Mouse (Mus musculus): Measurements from ENCODE around the gene Sept12.

Sept12 gene

GRCm38 (mm10) chr16:4997553-4997952 is at the start of gene Sept12:
Gene Sept12, minus strand, starts transcription at chr16:4997852.
- DNase-seq (ENCODE audit: low spot score in 2 of 2): no peak

- no peak for DNase-seq (ENCODE audit: low spot score in 2 of 2)
Measured at GRCm38 (mm10) chr16:5045322-5045721, 47.7 kb upstream of the Sept12 start.

- DNase-seq (ENCODE audit: low spot score in 2 of 2): no peak
Measured at GRCm38 (mm10) chr16:5036649-5037234, 39.1 kb upstream of the Sept12 start.

- DNase-seq (ENCODE audit: low spot score in 2 of 2): no peak
Measured at GRCm38 (mm10) chr16:5035591-5035990, 37.9 kb upstream of the Sept12 start.

- DNase-seq (ENCODE audit: low spot score in 2 of 2): no peak
Measured at GRCm38 (mm10) chr16:5029847-5030246, 32.2 kb upstream of the Sept12 start.

GRCm38 (mm10) chr16:5024021-5024420 is 26.4 kb upstream of the Sept12 start:
- DNase-seq (ENCODE audit: low spot score in 2 of 2): no peak

- no peak for DNase-seq (ENCODE audit: low spot score in 2 of 2)
Measured at GRCm38 (mm10) chr16:5014578-5014977, 16.9 kb upstream of the Sept12 start.

GRCm38 (mm10) chr16:5013054-5013838 is 15.6 kb upstream of the Sept12 start, which contains the start of gene Rogdi:
Gene Rogdi, minus strand, starts transcription at chr16:5013553.
- DNase-seq (ENCODE audit: low spot score in 2 of 2): peak; percentile 98 to 99

GRCm38 (mm10) chr16:5012036-5013005 is 14.7 kb upstream of the Sept12 start:
- peak in 1 of 2 experiments; percentile 28 for DNase-seq (ENCODE audit: low spot score in 2 of 2)

GRCm38 (mm10) chr16:5011285-5011684 is 13.6 kb upstream of the Sept12 start:
- no peak for DNase-seq (ENCODE audit: low spot score in 2 of 2)

GRCm38 (mm10) chr16:5010371-5010935 is 12.8 kb upstream of the Sept12 start:
- DNase-seq (ENCODE audit: low spot score in 2 of 2): no peak

- no peak for DNase-seq (ENCODE audit: low spot score in 2 of 2)
Measured at GRCm38 (mm10) chr16:5008076-5008475, 10.4 kb upstream of the Sept12 start.

GRCm38 (mm10) chr16:5007492-5007891 is 9.8 kb upstream of the Sept12 start:
- no peak for DNase-seq (ENCODE audit: low spot score in 2 of 2)

- no peak for DNase-seq (ENCODE audit: low spot score in 2 of 2)
Measured at GRCm38 (mm10) chr16:5007067-5007466, 9.4 kb upstream of the Sept12 start, which contains the start of gene Smim22. Gene Smim22, plus strand, starts transcription at chr16:5007288.

GRCm38 (mm10) chr16:5000611-5001010 is 3.0 kb upstream of the Sept12 start:
- DNase-seq (ENCODE audit: low spot score in 2 of 2): no peak

GRCm38 (mm10) chr16:4998984-4999383 is 1.3 kb upstream of the Sept12 start:
- DNase-seq (ENCODE audit: low spot score in 2 of 2): no peak

GRCm38 (mm10) chr16:4993276-4993675 is 4.4 kb downstream of the Sept12 start:
- no peak for DNase-seq (ENCODE audit: low spot score in 2 of 2)

- no peak for DNase-seq (ENCODE audit: low spot score in 2 of 2)
Measured at GRCm38 (mm10) chr16:4984717-4985116, 12.9 kb downstream of the Sept12 start.

- no peak for DNase-seq (ENCODE audit: low spot score in 2 of 2)
Measured at GRCm38 (mm10) chr16:4979755-4980380, 17.8 kb downstream of the Sept12 start.

GRCm38 (mm10) chr16:4978275-4979051 is 19.2 kb downstream of the Sept12 start:
- peak; percentile 47 to 56 for DNase-seq (ENCODE audit: low spot score in 2 of 2)

All from frontal cortex, postnatal 36 days (tissue).